Mouse (Mus musculus) brain, embryonic 14.5 days (tissue): ENCODE results near the gene Trim10.

Source experiments
- CTCF ChIP-seq: fragments of 200-500 bp; IDR thresholded peaks from 2 replicates; pipeline ENCODE4 v1.5.1; 2012; ENCODE audit warnings: inconsistent platforms, mild to moderate bottlenecking, moderate library complexity, borderline replicate concordance; ENCODE audit not compliant: insufficient read depth, insufficient read length; ENCODE audit errors: extremely low read depth
- POLR2A ChIP-seq: fragments of 200-500 bp; IDR thresholded peaks from 2 replicates; pipeline ENCODE4 v1.6.1; 2012; ENCODE audit warnings: mild to moderate bottlenecking, inconsistent platforms, borderline replicate concordance; ENCODE audit not compliant: poor library complexity, insufficient read depth, insufficient read length, severe bottlenecking; ENCODE audit errors: extremely low read depth

- no peak for TF ChIP-seq POLR2A
- TF ChIP-seq CTCF = no peak
Measured at GRCm38 (mm10) chr17:36869955-36870810, 809 bp downstream of the Trim10 start.
